Mouse (Mus musculus) kidney, postnatal 36 days (tissue): ENCODE data around the gene Bcl10.
"Not testable (repeated sequence)": the region's sequence is repeated elsewhere in the genome, so short reads cannot be mapped to it uniquely, and the experiment has no call there.

Experiments
- DNase-seq, 2 experiments: peaks; one replicate each; pipeline ENCODE4 v3.0.0; 2021 to 2022; ENCODE audit warnings: mixed read lengths in 2 of 2

Gene Bcl10

GRCm38 (mm10) chr3:145913942-145914341 lies 8.7 kb upstream of the Bcl10 start:
- not testable (repeated sequence) for DNase-seq

- no peak for DNase-seq
Measured at GRCm38 (mm10) chr3:145916374-145916773, 6.2 kb upstream of the Bcl10 start.

GRCm38 (mm10) chr3:145916826-145917225 lies 5.8 kb upstream of the Bcl10 start:
- DNase-seq, result no peak

GRCm38 (mm10) chr3:145922971-145923370 lies 367 bp downstream of the Bcl10 start:
- no peak for DNase-seq

- DNase-seq, result peak; percentile 100
Measured at GRCm38 (mm10) chr3:145923874-145924577, 1.4 kb downstream of the Bcl10 start.

- peak; percentile 35 to 65 for DNase-seq
Measured at GRCm38 (mm10) chr3:145924649-145925337, 2.2 kb downstream of the Bcl10 start.

GRCm38 (mm10) chr3:145925506-145925905 lies 2.9 kb downstream of the Bcl10 start:
- no peak for DNase-seq

GRCm38 (mm10) chr3:145929525-145930400 lies 7.2 kb downstream of the Bcl10 start:
- no peak for DNase-seq

- DNase-seq, result no peak
Measured at GRCm38 (mm10) chr3:145933845-145934244, 11.2 kb downstream of the Bcl10 start.

- DNase-seq, result peak; percentile 91 to 96
Measured at GRCm38 (mm10) chr3:145937505-145938404, 15.2 kb downstream of the Bcl10 start, which contains the start of gene 2410004B18Rik. Gene 2410004B18Rik (plus strand): TSS chr3:145938014.

- peak in 1 of 2 experiments; percentile 29 for DNase-seq
Measured at GRCm38 (mm10) chr3:145938405-145939349, 16.1 kb downstream of the Bcl10 start.

- DNase-seq, result no peak
Measured at GRCm38 (mm10) chr3:145939402-145939801, 16.8 kb downstream of the Bcl10 start.

- DNase-seq, result no peak
Measured at GRCm38 (mm10) chr3:145939971-145940370, 17.4 kb downstream of the Bcl10 start.

- DNase-seq, result peak; percentile 78 to 85
Measured at GRCm38 (mm10) chr3:145941971-145942370, 19.4 kb downstream of the Bcl10 start.

- DNase-seq, result no peak
Measured at GRCm38 (mm10) chr3:145944348-145944747, 21.7 kb downstream of the Bcl10 start.

- no peak for DNase-seq
Measured at GRCm38 (mm10) chr3:145945904-145946303, 23.3 kb downstream of the Bcl10 start.

- DNase-seq, result no peak
Measured at GRCm38 (mm10) chr3:145946654-145947053, 24.1 kb downstream of the Bcl10 start.

- no peak for DNase-seq
Measured at GRCm38 (mm10) chr3:145947539-145948204, 25.1 kb downstream of the Bcl10 start.

- DNase-seq, result peak; percentile 65
Measured at GRCm38 (mm10) chr3:145950034-145950814, 27.6 kb downstream of the Bcl10 start.

GRCm38 (mm10) chr3:145950815-145951130 lies 28.2 kb downstream of the Bcl10 start:
- DNase-seq, result no peak
